Mouse (Mus musculus): ENCODE data around the gene Arl2bp. TPM values are rescaled to one million over a fixed set of nuclear protein-coding genes. Genes with fewer than 3 reads are reported as not detected.

The Arl2bp gene
- polyA plus RNA-seq, 1 experiment from 2014 or later, result 101 TPM

GRCm38 (mm10) chr8:94652951-94653350 is 13.4 kb upstream of the Arl2bp start:
- WGBS, result 89% methylated on average over 3 of the region's 3 CpGs
- Histone ChIP-seq H3K4me1 (ENCODE audit: control insufficient read depth, insufficient read depth, low read length) (no peaks in the 10 kb centered on the region), H3K9ac (ENCODE audit: low read length) (no peak overlapping the region), H3K4me3 (ENCODE audit: low read depth, low read length) (no peak overlapping the region), H3K27me3 (replicated peaks; ENCODE audit: control insufficient read depth, insufficient read depth, low read length) (no peaks in the 10 kb centered on the region), H3K4me2 (ENCODE audit: low read length) (no peak overlapping the region), H3K27ac (ENCODE audit: low read depth, low read length) (no peak overlapping the region), H3K36me3 (ENCODE audit: control insufficient read depth, insufficient read depth, low read length) (peaks cover 78% of the 10 kb centered on the region), H3K9me3 (replicated peaks; ENCODE audit: control insufficient read depth, low read length) (no peaks in the 10 kb centered on the region)
- DNase-seq (ENCODE audit: low spot score) (no peak), ATAC-seq (no peak)

- Histone ChIP-seq H3K4me2 (ENCODE audit: low read length) (no peak overlapping the region), H3K9ac (ENCODE audit: low read length) (no peak overlapping the region), H3K36me3 (ENCODE audit: control insufficient read depth, insufficient read depth, low read length) (peaks cover 74% of the 10 kb centered on the region), H3K4me1 (ENCODE audit: control insufficient read depth, insufficient read depth, low read length) (no peaks in the 10 kb centered on the region), H3K9me3 (replicated peaks; ENCODE audit: control insufficient read depth, low read length) (no peaks in the 10 kb centered on the region), H3K27me3 (replicated peaks; ENCODE audit: control insufficient read depth, insufficient read depth, low read length) (no peaks in the 10 kb centered on the region), H3K4me3 (ENCODE audit: low read depth, low read length) (no peak overlapping the region), H3K27ac (ENCODE audit: low read depth, low read length) (no peak overlapping the region)
- no peak for ATAC-seq
- no peak for DNase-seq (ENCODE audit: low spot score)
These were observed 11.4 kb upstream of the Arl2bp start for GRCm38 (mm10) chr8:94654994-94655393.

GRCm38 (mm10) chr8:94658031-94658430 is 8.4 kb upstream of the Arl2bp start:
- 92% methylated on average over 2 of the region's 2 CpGs for WGBS
- Histone ChIP-seq H3K4me1 (ENCODE audit: control insufficient read depth, insufficient read depth, low read length) (no peaks in the 10 kb centered on the region), H3K27me3 (replicated peaks; ENCODE audit: control insufficient read depth, insufficient read depth, low read length) (no peaks in the 10 kb centered on the region), H3K36me3 (ENCODE audit: control insufficient read depth, insufficient read depth, low read length) (peaks cover 64% of the 10 kb centered on the region), H3K4me3 (ENCODE audit: low read depth, low read length) (no peak overlapping the region), H3K4me2 (ENCODE audit: low read length) (no peak overlapping the region), H3K27ac (ENCODE audit: low read depth, low read length) (no peak overlapping the region), H3K9ac (ENCODE audit: low read length) (no peak overlapping the region), H3K9me3 (replicated peaks; ENCODE audit: control insufficient read depth, low read length) (no peaks in the 10 kb centered on the region)
- DNase-seq (ENCODE audit: low spot score), result no peak
- ATAC-seq, result no peak

- WGBS, result 93% methylated on average over 4 of the region's 4 CpGs
- no peaks in the 10 kb centered on the region for H3K27me3 ChIP-seq (replicated peaks; ENCODE audit: control insufficient read depth, insufficient read depth, low read length)
- no peak overlapping the region for H3K9ac ChIP-seq (ENCODE audit: low read length)
- no peak overlapping the region for H3K4me2 ChIP-seq (ENCODE audit: low read length)
- peaks cover 43% of the 10 kb centered on the region for H3K36me3 ChIP-seq (ENCODE audit: control insufficient read depth, insufficient read depth, low read length)
- no peak overlapping the region for H3K4me3 ChIP-seq (ENCODE audit: low read depth, low read length)
- H3K9me3 ChIP-seq (replicated peaks; ENCODE audit: control insufficient read depth, low read length), result no peaks in the 10 kb centered on the region
- no peak overlapping the region for H3K27ac ChIP-seq (ENCODE audit: low read depth, low read length)
- ATAC-seq (no peak), DNase-seq (ENCODE audit: low spot score) (no peak)
- no peaks in the 10 kb centered on the region for H3K4me1 ChIP-seq (ENCODE audit: control insufficient read depth, insufficient read depth, low read length)
These were observed 6.0 kb upstream of the Arl2bp start for GRCm38 (mm10) chr8:94660418-94660817.

- H3K4me3 ChIP-seq (ENCODE audit: low read depth, low read length), result no peak overlapping the region
- peaks cover 21% of the 10 kb centered on the region for H3K36me3 ChIP-seq (ENCODE audit: control insufficient read depth, insufficient read depth, low read length)
- DNase-seq (ENCODE audit: low spot score) (no peak), ATAC-seq (no peak)
- H3K9me3 ChIP-seq (replicated peaks; ENCODE audit: control insufficient read depth, low read length), result no peaks in the 10 kb centered on the region
- no peaks in the 10 kb centered on the region for H3K27me3 ChIP-seq (replicated peaks; ENCODE audit: control insufficient read depth, insufficient read depth, low read length)
- H3K4me1 ChIP-seq (ENCODE audit: control insufficient read depth, insufficient read depth, low read length), result peaks cover 10% of the 10 kb centered on the region
- H3K27ac ChIP-seq (ENCODE audit: low read depth, low read length), result no peak overlapping the region
- H3K9ac ChIP-seq (ENCODE audit: low read length), result no peak overlapping the region
- no peak overlapping the region for H3K4me2 ChIP-seq (ENCODE audit: low read length)
- 88% methylated on average over 2 of the region's 2 CpGs for WGBS
These were observed 1.7 kb upstream of the Arl2bp start for GRCm38 (mm10) chr8:94664722-94665121.

GRCm38 (mm10) chr8:94674384-94674783 is 8.0 kb downstream of the Arl2bp start:
- WGBS, result 91% methylated on average over 5 of the region's 5 CpGs
- Histone ChIP-seq H3K9ac (ENCODE audit: low read length) (no peak overlapping the region), H3K27me3 (replicated peaks; ENCODE audit: control insufficient read depth, insufficient read depth, low read length) (no peaks in the 10 kb centered on the region), H3K4me2 (ENCODE audit: low read length) (no peak overlapping the region), H3K27ac (ENCODE audit: low read depth, low read length) (no peak overlapping the region), H3K36me3 (ENCODE audit: control insufficient read depth, insufficient read depth, low read length) (peaks cover 52% of the 10 kb centered on the region), H3K4me1 (ENCODE audit: control insufficient read depth, insufficient read depth, low read length) (no peaks in the 10 kb centered on the region), H3K9me3 (replicated peaks; ENCODE audit: control insufficient read depth, low read length) (no peaks in the 10 kb centered on the region), H3K4me3 (ENCODE audit: low read depth, low read length) (no peak overlapping the region)
- no peak for ATAC-seq
- no peak for DNase-seq (ENCODE audit: low spot score)

- H3K4me1 ChIP-seq (ENCODE audit: control insufficient read depth, insufficient read depth, low read length), result no peaks in the 10 kb centered on the region
- no peaks in the 10 kb centered on the region for H3K27me3 ChIP-seq (replicated peaks; ENCODE audit: control insufficient read depth, insufficient read depth, low read length)
- H3K9ac ChIP-seq (ENCODE audit: low read length), result no peak overlapping the region
- 86% methylated on average over 6 of the region's 6 CpGs for WGBS
- H3K27ac ChIP-seq (ENCODE audit: low read depth, low read length), result no peak overlapping the region
- DNase-seq (ENCODE audit: low spot score), result no peak
- no peak overlapping the region for H3K4me2 ChIP-seq (ENCODE audit: low read length)
- no peak overlapping the region for H3K4me3 ChIP-seq (ENCODE audit: low read depth, low read length)
- ATAC-seq, result peak; percentile 21; the same call in 1 of the 2 replicates
- H3K9me3 ChIP-seq (replicated peaks; ENCODE audit: control insufficient read depth, low read length), result no peaks in the 10 kb centered on the region
- peaks cover 41% of the 10 kb centered on the region for H3K36me3 ChIP-seq (ENCODE audit: control insufficient read depth, insufficient read depth, low read length)
These were observed 9.5 kb downstream of the Arl2bp start for GRCm38 (mm10) chr8:94675923-94676322.

- Histone ChIP-seq H3K9ac (ENCODE audit: low read length) (no peak overlapping the region), H3K36me3 (ENCODE audit: control insufficient read depth, insufficient read depth, low read length) (peaks cover 14% of the 10 kb centered on the region), H3K4me3 (ENCODE audit: low read depth, low read length) (no peak overlapping the region), H3K27ac (ENCODE audit: low read depth, low read length) (peak overlapping the region; percentile 39; the same call in 1 of the 2 replicates), H3K27me3 (replicated peaks; ENCODE audit: control insufficient read depth, insufficient read depth, low read length) (no peaks in the 10 kb centered on the region), H3K9me3 (replicated peaks; ENCODE audit: control insufficient read depth, low read length) (no peaks in the 10 kb centered on the region), H3K4me1 (ENCODE audit: control insufficient read depth, insufficient read depth, low read length) (no peaks in the 10 kb centered on the region), H3K4me2 (ENCODE audit: low read length) (no peak overlapping the region)
- peak; percentile 49 for DNase-seq (ENCODE audit: low spot score)
- 0 out of 2 replicates have a peak, but pooled peaks have one; percentile 25 for ATAC-seq
- WGBS, result 34% methylated on average over 9 of the region's 9 CpGs
These were observed 12.2 kb downstream of the Arl2bp start for GRCm38 (mm10) chr8:94678582-94678981.

GRCm38 (mm10) chr8:94680414-94680813 is 14.0 kb downstream of the Arl2bp start:
- Histone ChIP-seq H3K9ac (ENCODE audit: low read length) (no peak overlapping the region), H3K4me1 (ENCODE audit: control insufficient read depth, insufficient read depth, low read length) (no peaks in the 10 kb centered on the region), H3K27me3 (replicated peaks; ENCODE audit: control insufficient read depth, insufficient read depth, low read length) (no peaks in the 10 kb centered on the region), H3K4me3 (ENCODE audit: low read depth, low read length) (no peak overlapping the region), H3K9me3 (replicated peaks; ENCODE audit: control insufficient read depth, low read length) (no peaks in the 10 kb centered on the region), H3K27ac (ENCODE audit: low read depth, low read length) (no peak overlapping the region), H3K36me3 (ENCODE audit: control insufficient read depth, insufficient read depth, low read length) (no peaks in the 10 kb centered on the region), H3K4me2 (ENCODE audit: low read length) (no peak overlapping the region)
- ATAC-seq, result no peak
- WGBS, result 91% methylated on average over 3 of the region's 3 CpGs
- DNase-seq (ENCODE audit: low spot score), result no peak

All from forebrain, embryonic 14.5 days (tissue).